Mouse (Mus musculus) NIH3T3 (cell line): ENCODE data around the gene Ddx39.

Source experiments
- DNase-seq: peaks from one replicate; pipeline ENCODE4 v3.0.0-alpha.2; 2012; ENCODE audit warnings: low read depth

Ddx39 gene

GRCm38 (mm10) chr8:83769720-83770119, 54.7 kb downstream of the Ddx39 start:
- DNase-seq: no peak

GRCm38 (mm10) chr8:83770669-83771068, 55.7 kb downstream of the Ddx39 start:
- no peak for DNase-seq

- DNase-seq: no peak
Observed at GRCm38 (mm10) chr8:83771791-83772190, 56.8 kb downstream of the Ddx39 start.

GRCm38 (mm10) chr8:83772701-83773451, 57.9 kb downstream of the Ddx39 start:
- peak; percentile 8 for DNase-seq

GRCm38 (mm10) chr8:83773452-83773846, 58.5 kb downstream of the Ddx39 start:
- DNase-seq: no peak

- DNase-seq: no peak
Observed at GRCm38 (mm10) chr8:83774221-83774620, 59.2 kb downstream of the Ddx39 start.
